Mouse (Mus musculus): ENCODE measurements around the gene Rassf6. TPM values are rescaled to one million over a fixed set of nuclear protein-coding genes. Genes with fewer than 3 reads are reported as not detected.

Gene Rassf6
- total RNA-seq (2021) = 1 to 10 TPM; 1.4 TPM

DNA sequence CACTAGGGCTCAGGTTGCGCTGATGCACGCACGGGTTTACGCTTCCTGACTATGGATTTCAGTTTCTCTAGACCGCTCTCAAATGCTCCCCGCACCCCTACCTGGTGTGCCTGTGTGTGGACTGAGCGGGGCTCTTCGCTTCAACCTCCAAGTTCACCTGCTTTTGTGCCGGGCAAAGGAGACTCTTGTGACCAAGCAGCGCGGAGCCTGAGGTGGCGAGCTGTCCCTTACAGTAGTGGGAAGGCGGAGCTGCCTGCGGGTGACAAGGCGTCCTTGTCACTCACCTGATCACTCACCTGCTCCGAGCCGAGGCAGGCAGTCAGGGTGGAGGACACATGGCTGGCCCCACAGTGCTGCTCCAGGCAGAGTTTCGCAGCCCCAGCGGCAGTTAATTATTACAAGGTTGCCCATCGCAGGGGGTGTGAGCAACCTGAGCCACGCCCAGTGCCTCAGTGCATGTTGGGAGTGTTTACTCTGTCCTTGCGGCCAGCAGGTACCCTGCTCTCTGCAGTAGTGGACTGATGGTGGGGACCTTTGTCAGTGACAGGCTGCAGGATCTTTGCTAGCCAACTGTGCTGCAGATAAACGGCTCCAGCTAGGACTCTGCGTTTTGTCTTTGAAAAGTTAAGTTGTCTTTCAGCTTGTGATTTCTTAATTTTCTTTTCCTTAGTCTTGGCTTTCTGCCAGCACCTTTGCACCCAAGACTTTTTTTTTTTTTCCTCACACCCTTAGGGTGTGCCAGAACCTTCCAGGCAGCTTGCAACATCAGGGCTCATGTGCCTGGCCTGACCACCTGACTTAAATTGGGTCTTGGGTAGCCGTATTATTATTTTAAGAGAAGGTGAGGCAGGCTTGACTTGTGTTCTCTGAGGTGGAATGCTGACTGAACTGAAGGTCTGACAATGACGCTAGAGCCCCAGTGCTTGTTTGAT lies at the start of gene Rassf6:
Gene Rassf6 (minus strand): TSS at position 372 of the 932 bp plus-strand sequence.
- intact Hi-C loops (cut with DNase I) = no loop called here

DNA sequence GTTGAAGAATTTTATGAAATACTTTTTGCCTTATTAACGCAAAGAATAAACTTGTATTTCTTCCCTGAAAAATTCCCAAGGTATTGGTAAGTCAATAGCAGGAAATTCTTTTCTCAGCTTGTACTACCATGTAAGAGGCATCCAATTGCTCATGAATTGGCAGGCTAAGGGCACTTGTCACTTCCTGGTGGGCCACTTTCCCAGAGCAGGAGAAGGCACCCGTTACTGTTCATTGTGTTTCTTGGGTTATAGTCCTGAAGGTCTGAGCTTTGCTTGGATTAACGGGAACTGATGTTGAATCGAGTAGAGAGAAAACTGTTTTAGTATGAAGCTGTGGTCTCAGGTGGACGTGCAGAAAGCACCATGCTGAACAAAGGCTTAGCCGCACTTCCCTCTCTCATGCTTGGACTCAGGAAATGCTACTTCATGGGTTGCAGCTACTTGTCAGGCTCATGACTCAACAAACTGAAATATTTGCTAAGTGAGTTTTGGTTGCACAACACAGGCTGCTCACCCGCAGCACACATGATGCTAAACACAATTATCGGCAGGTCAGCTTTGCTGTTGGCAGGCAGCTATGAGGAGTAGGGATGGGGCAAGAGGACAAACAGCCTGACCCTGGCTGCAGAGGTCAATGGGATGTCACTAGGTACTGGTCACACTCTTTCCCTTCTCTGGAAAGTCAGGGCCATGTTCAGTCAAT lies 49.1 kb upstream of the Rassf6 start:
- intact Hi-C loops (cut with DNase I) = no loop called here
- no peak for DNase-seq

More for the DNA sequence above, at the start of gene Rassf6:
- peak; percentile 32 for DNase-seq

DNA sequence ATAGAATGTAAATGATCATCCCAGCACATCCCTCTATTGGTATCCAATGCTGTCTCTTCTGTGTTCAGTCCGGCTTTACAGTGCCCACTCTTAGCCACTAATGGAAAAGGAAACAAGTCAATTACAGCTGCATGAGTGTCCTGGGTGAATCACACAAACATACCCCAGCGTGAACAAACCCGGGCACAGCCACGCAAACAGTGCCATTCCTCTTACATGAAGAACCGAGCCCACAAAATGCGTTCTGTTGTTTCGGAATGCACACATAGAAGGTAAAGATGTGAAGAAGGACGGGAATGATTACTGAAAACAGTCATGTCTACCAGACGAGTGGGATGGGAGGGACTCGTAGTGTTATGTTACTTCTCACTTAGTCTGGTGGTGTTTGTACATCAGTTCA lies 47.5 kb upstream of the Rassf6 start:
- intact Hi-C loops (cut with DNase I) = no loop called here
- DNase-seq = no peak

DNA sequence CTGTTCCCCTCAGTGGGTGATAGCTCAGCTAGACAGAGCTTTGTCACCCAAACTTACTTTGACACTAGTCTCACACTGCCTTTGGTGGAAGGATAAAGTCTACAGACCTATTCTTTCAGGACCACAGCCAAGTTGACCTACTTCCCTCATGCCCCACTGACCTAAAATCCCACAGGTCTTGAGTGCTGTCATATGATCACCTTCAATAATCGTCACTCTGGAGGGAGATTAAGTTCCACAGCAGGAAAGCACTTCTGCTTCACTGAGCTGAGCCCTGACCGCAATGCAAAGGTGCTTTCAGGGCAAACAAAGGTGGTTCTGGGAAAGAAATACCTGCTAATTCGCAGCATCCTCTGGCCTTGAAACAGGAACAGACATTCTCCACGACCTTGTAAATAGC lies 44.5 kb upstream of the Rassf6 start:
- intact Hi-C loops (cut with DNase I) = no loop called here
- no peak for DNase-seq

DNA sequence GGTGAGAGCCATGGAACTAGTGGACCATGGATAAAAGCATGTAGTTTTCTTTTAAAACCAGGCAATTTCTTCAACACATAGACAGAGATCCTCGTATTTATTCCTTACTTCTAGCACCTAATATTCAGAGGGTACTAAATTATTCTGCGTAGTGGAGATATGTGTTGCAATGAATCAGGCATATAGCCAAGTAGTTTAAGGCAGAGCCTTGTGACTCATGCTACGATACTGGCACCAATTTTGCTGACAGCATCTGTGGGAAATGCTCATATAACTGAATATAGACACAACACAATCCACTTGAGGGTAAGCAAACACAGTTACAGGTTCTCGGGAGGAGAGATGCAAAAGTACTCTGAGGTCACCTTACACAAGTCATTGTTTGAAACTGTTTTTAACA lies 41.4 kb upstream of the Rassf6 start:
- DNase-seq = no peak
- intact Hi-C loops (cut with DNase I) = no loop called here

DNA sequence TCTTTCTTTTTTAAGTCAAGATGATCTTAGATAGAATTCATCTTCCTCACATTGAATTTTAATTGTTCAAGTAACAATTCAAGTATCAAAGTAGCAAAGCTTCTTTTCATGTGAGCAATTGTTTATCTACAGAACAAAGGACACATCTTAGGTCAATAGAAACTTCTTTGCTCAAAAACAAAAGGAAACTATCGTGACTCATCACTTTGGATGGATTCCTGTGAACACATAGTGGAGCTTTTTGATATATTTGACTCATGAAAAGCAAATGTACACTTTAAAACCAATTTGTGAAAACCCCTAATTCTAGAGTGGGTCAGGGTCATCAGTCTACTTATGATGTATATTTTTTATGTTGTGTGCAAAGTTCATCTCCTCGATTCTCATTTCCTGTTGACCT lies 37.1 kb upstream of the Rassf6 start:
- DNase-seq = no peak
- intact Hi-C loops (cut with DNase I) = no loop called here

DNA sequence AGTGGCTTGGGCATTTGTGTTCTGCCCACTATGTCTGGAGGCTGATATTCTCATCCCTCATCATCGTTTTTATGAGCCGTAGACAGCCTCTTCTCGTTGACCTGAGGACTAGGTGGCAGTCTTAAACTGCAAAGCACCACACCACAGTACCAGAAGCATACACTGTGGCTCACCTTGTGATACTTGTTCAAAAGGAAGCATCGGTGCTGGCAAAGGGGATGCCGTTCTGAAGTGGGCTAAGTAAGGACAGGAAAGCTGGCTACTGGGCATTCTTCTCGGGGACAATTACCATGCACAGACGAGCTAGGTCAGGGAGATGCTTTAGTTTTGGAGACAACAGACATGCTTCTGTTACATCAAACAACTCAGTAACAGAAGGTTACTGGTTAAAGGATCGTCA lies 21.4 kb upstream of the Rassf6 start:
- intact Hi-C loops (cut with DNase I) = no loop called here
- no peak for DNase-seq

DNA sequence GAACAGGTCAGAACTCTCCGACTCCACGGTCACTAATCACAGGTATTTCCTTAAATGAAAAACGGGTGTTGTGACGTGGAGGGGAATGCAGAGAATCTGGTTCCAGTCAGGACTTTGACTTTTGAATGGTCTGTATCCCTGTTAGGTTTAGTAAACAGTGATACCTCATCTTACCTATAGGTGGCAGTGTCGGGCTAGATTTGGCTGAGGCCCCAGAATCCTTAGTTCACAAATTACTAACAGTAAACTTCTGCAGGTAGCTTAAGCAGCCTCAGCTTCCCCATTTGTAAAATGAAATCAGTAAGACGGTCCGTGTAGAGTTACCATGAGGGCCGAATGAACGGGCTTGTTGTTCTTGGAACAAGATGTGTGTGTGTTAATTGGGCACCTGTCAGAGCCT lies 21.0 kb upstream of the Rassf6 start:
- peak; percentile 13 for DNase-seq
- intact Hi-C loops (cut with DNase I) = no loop called here

DNA sequence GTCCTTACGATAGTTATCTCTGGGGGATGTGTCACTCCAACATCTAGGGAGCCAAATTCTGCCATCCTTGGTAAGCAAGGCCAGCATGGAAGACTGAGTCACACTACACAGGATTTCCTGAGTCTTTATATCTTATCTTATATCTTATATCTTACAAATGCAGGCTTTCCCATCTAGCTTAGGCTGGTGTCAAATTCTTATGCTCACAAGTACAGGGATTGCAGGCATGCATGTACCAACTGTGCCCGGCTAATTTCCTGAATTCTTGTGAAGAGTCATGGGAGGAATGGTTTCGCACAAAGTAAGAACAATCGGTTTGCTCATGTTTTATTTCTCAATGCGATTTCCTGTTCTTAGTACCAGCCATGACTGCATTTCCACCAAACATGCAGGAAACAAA lies 20.0 kb upstream of the Rassf6 start:
- intact Hi-C loops (cut with DNase I) = no loop called here
- no peak for DNase-seq

DNA sequence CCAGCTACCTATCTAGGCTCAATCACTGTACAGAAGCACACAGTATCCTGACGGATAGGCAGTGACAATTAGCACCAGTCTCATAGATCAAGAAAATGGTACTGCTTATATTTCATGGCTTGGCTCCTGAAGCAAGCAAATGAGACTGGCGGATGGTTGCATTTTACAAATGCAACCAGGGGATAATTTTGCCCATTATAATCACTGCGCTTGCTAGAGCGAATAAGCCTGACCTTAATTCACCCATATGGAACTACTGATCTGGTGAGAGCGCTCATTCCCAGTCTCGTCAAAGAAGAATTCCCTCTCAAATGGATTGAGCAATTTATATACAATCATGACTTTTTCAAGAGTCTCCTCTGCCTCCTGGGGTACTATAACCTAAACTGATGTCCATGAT lies 16.2 kb upstream of the Rassf6 start:
- no peak for DNase-seq
- intact Hi-C loops (cut with DNase I) = no loop called here

DNA sequence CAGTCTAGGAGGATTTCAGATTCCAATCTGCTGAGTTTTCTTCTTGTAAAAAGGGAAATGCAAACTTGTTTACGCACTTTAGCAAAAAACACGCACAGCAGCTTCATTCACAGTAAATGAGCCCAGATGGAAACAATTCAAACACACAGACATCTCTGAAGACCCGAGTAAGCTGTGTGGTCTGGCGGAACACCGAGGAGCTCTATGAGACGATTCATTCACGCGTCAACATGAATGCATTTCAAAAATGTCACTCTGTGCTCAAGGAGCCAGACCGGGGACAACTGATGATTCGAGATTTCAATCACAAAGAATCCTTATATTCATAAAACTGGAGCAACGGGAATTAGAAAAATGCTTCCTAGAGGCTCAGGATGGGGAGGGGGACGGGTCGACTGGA lies 15.4 kb upstream of the Rassf6 start:
- intact Hi-C loops (cut with DNase I) = no loop called here

DNA sequence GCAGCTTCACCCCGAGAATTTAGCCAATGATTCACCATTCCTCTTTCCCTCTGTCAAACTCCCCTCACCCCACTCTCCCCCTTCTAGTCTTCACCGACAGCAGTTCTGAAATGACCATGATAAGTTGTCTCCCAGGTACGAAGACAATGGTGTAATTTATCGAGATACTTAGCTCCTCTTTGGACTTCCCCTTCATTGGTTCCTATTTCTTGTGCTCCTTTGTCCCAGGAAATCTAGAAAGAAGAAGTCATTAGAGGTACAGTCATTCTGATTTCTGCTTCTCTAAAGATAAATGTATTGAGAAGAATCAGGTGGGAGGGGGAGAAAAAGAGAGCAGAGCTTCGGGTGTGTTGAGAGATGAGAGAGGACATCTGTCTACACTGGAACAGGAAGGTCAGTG lies 14.3 kb upstream of the Rassf6 start:
- no peak for DNase-seq
- intact Hi-C loops (cut with DNase I) = loop anchor here (5.0 kb wide), 1 partner anchor 247 kb away; no protein-coding TSS in a partner anchor

More for the DNA sequence above, 15.4 kb upstream of the Rassf6 start:
- DNase-seq = no peak

DNA sequence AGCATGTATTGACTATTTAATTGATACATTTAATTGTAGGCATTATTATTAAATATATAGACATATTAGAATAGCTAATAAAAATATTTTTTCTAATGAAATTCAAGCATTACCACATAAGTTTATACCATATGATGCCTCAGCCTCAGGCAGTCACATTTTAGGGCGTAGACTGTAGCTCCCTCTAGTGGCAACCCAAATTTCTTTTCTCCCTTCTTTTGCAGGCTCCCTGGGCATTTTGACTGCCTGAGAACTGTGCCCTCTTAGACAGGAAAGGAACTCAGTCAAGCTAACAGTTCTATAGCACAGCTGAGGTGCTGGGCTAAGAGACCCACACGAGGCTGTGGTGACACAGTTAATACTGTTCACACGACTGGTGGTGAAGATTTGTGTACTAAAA lies 12.3 kb upstream of the Rassf6 start:
- intact Hi-C loops (cut with DNase I) = loop anchor here (2.0 to 5.0 kb wide), 2 partner anchors 46 to 245 kb away; no protein-coding TSS in a partner anchor
- peak; percentile 29 for DNase-seq

DNA sequence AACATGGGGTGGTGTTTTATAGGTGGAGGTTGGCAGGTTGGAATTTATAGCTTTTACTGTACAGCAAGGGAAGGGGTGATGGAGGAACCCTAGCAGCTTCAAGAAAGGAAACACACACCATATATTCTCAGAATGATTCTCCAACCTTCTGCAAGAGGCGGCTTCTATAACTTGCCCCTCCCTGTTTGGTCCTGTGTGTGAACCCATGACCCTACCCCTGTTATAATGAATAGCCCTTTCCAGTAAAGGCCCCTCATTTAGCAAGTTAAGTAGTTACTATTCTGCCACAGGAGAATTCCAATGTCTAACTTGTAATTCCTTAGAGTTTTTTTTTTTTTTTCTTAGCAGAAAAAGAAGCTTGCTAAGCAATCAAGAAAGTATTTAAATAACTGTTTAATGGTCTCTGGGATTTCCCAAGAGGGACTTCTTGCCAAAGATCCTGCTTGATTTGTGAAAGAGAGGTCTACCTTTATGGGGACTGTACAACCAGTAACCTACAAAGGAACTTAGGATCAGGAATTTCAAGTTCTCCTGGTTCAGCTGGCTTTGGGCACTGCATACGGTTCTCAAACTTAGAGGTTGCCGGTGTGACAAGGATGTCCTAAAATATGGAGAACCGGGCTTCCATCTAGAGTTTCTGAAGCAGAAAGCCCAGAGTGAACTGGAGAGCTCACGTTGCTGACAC lies 10.2 kb upstream of the Rassf6 start:
- intact Hi-C loops (cut with DNase I) = loop anchor here (5.0 kb wide), 1 partner anchor 243 kb away; no protein-coding TSS in a partner anchor
- DNase-seq = no peak

DNA sequence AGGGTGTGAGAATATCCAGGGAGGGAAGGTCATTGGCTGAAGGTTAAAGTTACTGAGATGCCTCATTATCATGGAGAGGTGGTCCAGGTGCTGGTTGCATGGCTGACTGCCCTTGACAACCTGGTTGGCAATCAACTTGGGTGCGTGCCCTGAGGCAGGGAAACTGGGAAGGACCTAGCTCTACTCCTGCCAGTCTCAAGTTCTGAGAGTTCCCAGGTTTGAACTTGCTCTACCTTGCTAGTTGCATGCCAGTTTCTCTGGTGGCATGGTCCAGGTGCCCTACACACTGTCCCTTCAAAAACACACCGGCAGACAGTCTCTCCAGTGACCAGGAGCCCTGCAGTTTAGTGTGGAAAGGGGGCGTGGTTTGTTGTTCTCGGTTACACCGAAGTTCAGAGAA lies 7.0 kb upstream of the Rassf6 start:
- intact Hi-C loops (cut with DNase I) = no loop called here
- DNase-seq = no peak

DNA sequence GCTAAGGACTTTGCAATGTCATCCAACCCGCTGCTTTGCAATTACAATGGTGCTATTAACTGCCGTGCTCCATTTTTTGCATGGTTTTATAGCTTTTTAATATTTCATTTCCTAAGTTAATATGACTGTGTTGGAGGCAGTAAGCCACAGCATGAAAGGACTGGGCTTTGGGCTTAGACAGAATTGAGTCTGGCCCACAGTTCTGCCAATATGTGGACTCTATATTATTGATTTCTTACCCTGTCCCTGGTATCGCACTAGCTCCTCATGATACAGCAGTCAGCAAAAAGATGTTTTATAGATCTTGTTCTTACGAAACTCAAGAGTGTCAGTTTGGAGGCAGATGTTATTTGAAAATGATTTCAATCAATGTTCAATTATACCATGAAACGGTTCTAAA lies 5.9 kb upstream of the Rassf6 start:
- intact Hi-C loops (cut with DNase I) = no loop called here
- no peak for DNase-seq

DNA sequence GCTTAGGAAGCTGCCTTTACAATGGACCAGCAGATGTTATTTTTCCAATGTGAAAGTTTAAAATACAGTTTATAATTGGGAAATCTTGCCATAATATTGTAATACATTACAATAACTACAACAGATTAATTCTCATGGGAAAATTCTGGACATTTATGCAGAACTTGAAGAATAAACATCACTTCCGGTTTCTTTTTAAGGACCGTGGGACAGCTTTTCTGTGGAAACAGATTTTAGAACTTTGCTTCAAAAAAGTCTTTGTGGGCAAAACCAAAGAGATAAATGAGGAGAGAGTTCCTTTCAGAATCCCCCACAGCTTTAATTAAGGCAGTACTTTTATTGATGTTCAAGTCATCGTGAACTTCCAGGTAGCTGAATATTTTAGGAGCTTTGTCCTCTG lies 5.1 kb upstream of the Rassf6 start:
- no peak for DNase-seq
- intact Hi-C loops (cut with DNase I) = no loop called here

DNA sequence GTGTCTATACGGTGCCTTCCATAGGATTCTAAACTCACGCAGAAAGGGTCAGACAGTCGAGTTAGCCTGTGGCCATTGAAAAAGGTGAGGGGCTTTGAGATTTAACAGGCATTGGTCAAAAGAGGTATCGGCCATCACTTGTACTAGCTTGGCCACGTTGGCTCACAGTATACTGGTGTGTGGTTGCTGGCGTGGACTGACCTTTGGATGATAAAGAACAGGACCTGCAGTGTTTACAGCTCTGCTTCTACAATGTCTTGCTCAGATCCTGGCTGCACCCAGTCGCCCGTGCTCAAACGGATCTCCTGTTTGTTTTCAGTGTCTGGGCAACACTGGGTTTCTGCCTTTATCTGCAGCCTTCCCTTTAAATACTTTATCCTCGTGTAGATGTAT lies 757 bp upstream of the Rassf6 start:
- intact Hi-C loops (cut with DNase I) = no loop called here
- DNase-seq = no peak

DNA sequence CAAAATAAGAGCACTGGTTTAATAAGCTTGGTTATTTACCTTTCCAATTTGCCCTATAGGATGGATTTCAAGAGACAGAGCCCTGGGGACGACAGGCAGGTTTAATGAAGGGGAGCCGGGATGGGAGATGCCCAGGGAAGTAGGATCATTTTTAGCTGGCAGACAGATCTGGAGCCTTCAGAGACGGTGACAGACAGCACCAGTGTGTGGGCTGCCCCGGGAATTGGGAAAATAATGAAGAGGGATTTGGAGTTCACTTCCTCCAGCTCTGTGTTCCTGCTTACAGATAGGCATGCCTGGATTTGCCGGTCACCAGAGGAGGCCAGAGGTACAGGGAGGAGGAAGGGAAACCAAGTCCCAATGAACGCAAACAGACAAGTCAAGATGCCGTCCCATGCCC lies 5.6 kb downstream of the Rassf6 start:
- intact Hi-C loops (cut with DNase I) = no loop called here
- DNase-seq = no peak

DNA sequence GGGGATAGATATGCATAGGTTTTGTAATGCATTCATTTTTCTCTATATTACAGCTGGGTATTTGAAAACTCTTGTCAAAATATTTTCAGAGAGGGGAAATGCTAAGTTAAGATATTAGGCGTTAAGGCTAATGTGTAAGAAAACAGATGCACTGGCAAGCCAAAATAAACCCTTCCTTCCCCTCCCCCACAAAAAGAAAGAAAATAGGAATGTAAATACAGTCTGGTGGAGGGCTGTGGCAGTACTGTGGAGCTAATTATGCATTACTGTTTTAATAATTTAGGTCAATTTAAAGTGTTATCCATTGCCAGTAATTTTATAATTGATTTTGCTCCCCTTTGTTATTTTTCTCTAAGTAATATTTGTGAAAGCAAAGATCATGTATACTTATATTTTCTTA lies 11.9 kb downstream of the Rassf6 start:
- DNase-seq = no peak
- intact Hi-C loops (cut with DNase I) = no loop called here

DNA sequence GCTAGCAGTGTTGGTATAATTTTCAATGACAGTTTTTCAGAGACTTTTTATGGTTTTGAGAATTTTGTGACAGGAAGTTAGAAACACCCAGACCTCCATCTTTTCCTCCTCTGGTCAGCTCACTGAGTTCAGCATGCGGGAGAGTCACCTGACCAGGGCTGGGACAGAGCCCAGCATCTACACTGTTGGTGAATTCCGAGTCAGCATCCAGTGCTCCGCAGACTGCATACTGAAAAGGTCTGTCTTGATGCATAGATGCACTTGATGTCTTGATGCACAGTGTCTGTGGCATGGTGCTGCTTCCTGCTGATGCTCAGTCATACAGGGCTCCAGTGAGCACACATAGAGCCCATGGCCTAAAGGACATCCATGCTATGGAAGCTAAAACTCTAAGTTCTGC lies 12.4 kb downstream of the Rassf6 start:
- intact Hi-C loops (cut with DNase I) = no loop called here

More for the DNA sequence above, 12.4 kb downstream of the Rassf6 start:
- DNase-seq = no peak
